ENCODE assay signal across 9 mouse cellular contexts in genomic region chr10:41935476-41935829, GRCm38 (mm10).
DNase-seq lines count a peak whose midpoint lies in the region; ATAC-seq lines count a peak whose summit lies in the region.
"Had no signal": no experiment of that assay in that cellular context is flagged by ENCODE, and none has a peak within 500 bp of the region (broad histone marks: within the 10 kb centered on the region; RNA-seq: fewer than 3 reads in every experiment).

No protein-coding gene starts in this region.

- no peaks in the 10 kb centered on the region for H3K27me3 ChIP-seq in heart, embryonic 14.5 days (ENCODE audit: control insufficient read depth, insufficient read depth, low read length)
- no peaks in the 10 kb centered on the region for H3K27me3 ChIP-seq in stomach, embryonic 16.5 days (ENCODE audit: control insufficient read depth, insufficient read depth, low read length)

- H3K9ac ChIP-seq in heart, embryonic 14.5 days (ENCODE audit: low read length): peak overlapping the region; percentile 56
- peak overlapping the region; percentile 48; the same call in 1 of the 2 replicates for H3K9ac ChIP-seq in stomach, embryonic 16.5 days (ENCODE audit: low read length)

- peaks cover 7% of the 10 kb centered on the region for H3K9me3 ChIP-seq in heart, embryonic 14.5 days (ENCODE audit: control insufficient read depth, low read length)
- H3K9me3 ChIP-seq in stomach, embryonic 16.5 days (replicated peaks; ENCODE audit: control insufficient read depth, low read length): no peaks in the 10 kb centered on the region

- intact Hi-C loops in heart, postnatal 25 days (cut with DNase I): loop anchor here (2.0 kb wide), 1 partner anchor 23 kb away; no protein-coding TSS in a partner anchor

- no peaks in the 10 kb centered on the region for H3K36me3 ChIP-seq in heart, embryonic 14.5 days (ENCODE audit: control insufficient read depth, insufficient read depth, low read length)
- no peaks in the 10 kb centered on the region for H3K36me3 ChIP-seq in stomach, embryonic 16.5 days (ENCODE audit: control insufficient read depth, insufficient read depth, low read length)
- H3K36me3 ChIP-seq: G1E had no signal

- DNase-seq in heart, postnatal 25 days (ENCODE audit: low spot score): no peak
- DNase-seq in right cerebral cortex, adult 2 months (ENCODE audit: low spot score in 2 of 2): peak; percentile 40 to 45
- no peak for DNase-seq in right cerebral cortex, postnatal 10 days (ENCODE audit: low spot score in 2 of 2)
- peak; percentile 41 to 50 for DNase-seq in layer of hippocampus, postnatal 36 days
- no peak for DNase-seq in urinary bladder, adult 2 months (ENCODE audit: low spot score)

- H3K4me2 ChIP-seq in heart, embryonic 14.5 days (ENCODE audit: low read length): peak overlapping the region; percentile 65
- peak overlapping the region; percentile 47 for H3K4me2 ChIP-seq in stomach, embryonic 16.5 days (ENCODE audit: low read depth, low read length)

- ATAC-seq in heart, embryonic 14.5 days (ENCODE audit: insufficient number of reproducible peaks, insufficient read depth, low FRiP score, low read depth): no peak
- no peak for ATAC-seq in stomach, embryonic 16.5 days (ENCODE audit: insufficient read depth, low FRiP score)
- no peak for ATAC-seq in granulocyte monocyte progenitor cell, adult 5-6 weeks (replicated peaks; ENCODE audit: poor library complexity, severe bottlenecking)

- H3K4me1 ChIP-seq in heart, embryonic 14.5 days (ENCODE audit: control insufficient read depth in 2 of 2, insufficient read depth in 2 of 2, low read length in 2 of 2): peaks cover 43 to 60% of the 10 kb centered on the region in 2 experiments
- peaks cover 27% of the 10 kb centered on the region for H3K4me1 ChIP-seq in stomach, embryonic 16.5 days (ENCODE audit: control insufficient read depth, insufficient read depth, low read length)

- peak overlapping the region; percentile 98 for H3K27ac ChIP-seq in heart, embryonic 14.5 days (replicated peaks in 1 of 2; ENCODE audit: control insufficient read depth in 1 of 2, insufficient read depth in 1 of 2, low read depth in 2 of 2, low read length in 2 of 2)
- H3K27ac ChIP-seq in stomach, embryonic 16.5 days (ENCODE audit: low read length): peak overlapping the region; percentile 72

- H3K4me3 ChIP-seq in heart, embryonic 14.5 days (ENCODE audit: control insufficient read depth in 1 of 2, insufficient read depth in 1 of 2, low read depth in 1 of 2, low read length in 2 of 2): peak overlapping the region in 1 of 2 experiments; percentile 21; a peak in 1 of 4 replicates
- H3K4me3 ChIP-seq in stomach, embryonic 16.5 days (replicated peaks; ENCODE audit: low read length): no peak overlapping the region

Comparison
In these comparisons a context has a peak if more than half of its experiments do, and no peak if none do; other contexts are left out.
1. DNase-seq: peak in right cerebral cortex, adult 2 months (2 of 2) and layer of hippocampus, postnatal 36 days (2 of 2); none in heart, postnatal 25 days (single experiment), right cerebral cortex, postnatal 10 days (0 of 2) and urinary bladder, adult 2 months (single experiment).